Mouse (Mus musculus) E14TG2a.4 (cell line): Measurements from ENCODE around the gene Rab8b.
"Not testable (repeated sequence)": the region's sequence is repeated elsewhere in the genome, so short reads cannot be mapped to it uniquely, and the experiment has no call there.

Source experiments
- CTCF ChIP-seq: conservative IDR thresholded peaks from 2 replicates; pipeline ENCODE4 v1.5.1; 2014; ENCODE audit warnings: low read length
- NANOG ChIP-seq: IDR thresholded peaks from 2 replicates; pipeline ENCODE4 v1.6.1; 2014; ENCODE audit warnings: borderline replicate concordance, low read length, mixed read lengths
- POU5F1 ChIP-seq: IDR thresholded peaks from 2 replicates; pipeline ENCODE4 v1.6.1; 2014; ENCODE audit warnings: low read length, borderline replicate concordance

- TF ChIP-seq CTCF, POU5F1, NANOG: not testable (repeated sequence)
Observed at GRCm38 (mm10) chr9:66822255-66822654, 97.2 kb downstream of the Rab8b start.
